Mouse (Mus musculus) sigmoid colon, adult 10 weeks (tissue): Measurements from ENCODE around the gene Zfp2. TPM values are rescaled to one million over a fixed set of nuclear protein-coding genes. Genes with fewer than 3 reads are reported as not detected.

ENCODE experiments used
- polyA plus RNA-seq: library from polyadenylated mRNA; stranded (reverse); fragments of 350-450 nt; fragmentation: Illumina TruSeq; extraction: RNeasy Lipid Tissue Mini Kit (QIAGEN cat#74804); gene quantifications from one replicate; pipeline ENCODE4 v1.2.3, GENCODE M21; 2014; ENCODE audit warnings: low read depth, low replicate concordance

Zfp2 gene
- 11.9 TPM for polyA plus RNA-seq

DNA sequence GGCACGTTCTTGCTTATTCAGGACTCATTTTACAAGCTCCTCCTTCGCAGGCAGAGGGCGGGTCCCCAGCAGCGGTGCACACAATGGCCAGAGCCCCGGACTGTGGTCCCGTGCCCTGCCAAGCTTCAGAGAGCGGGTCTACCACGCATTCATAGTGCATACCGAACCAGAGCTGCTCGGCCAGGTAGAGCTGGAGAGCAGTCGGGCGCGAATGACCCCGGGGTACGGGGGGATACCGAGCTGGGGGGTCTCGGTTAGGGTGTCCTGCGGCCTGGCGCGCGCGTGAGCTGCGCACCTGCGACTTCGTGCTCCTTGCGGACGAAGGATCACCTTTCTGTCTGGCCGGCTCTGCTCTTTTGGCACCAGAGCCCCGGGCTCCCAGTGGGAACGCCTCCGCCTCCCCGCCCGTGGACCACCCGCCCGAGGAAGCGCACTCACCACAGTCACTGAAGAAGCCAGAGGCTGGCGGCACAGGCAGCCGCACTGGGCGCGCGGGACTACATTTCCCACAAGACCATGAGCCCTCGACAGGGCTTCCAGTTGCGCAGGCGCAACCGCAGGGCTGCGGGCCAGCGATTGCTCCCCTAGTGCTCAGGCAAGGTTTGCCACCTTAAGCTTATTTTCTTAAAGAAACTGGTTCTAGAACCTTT, at the start of gene Zfp2:
Zfp2 (minus strand) TSS at position 495 of the 650 bp plus-strand sequence.

DNA sequence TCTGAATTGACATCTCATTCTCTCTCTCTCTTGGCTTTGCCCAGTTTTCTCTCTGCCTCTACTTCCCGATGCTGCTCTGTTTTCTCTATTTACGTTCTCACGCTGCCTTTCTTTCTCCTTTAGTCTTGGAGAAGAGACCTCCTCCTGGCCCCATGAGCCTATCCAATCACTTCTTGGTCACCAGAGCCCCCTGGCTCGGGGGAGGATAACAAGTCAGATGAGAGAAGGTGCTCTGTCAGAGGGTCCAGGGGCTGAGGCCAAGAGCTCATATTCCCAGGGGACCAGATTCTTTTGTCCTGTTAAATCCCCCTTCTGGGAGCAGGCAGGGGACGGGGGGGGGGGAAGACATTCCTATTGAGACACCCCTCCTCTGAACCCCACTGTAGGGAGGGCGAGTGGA, 37.7 kb upstream of the Zfp2 start, which contains the start of gene Prop1:
Prop1 (minus strand) TSS at position 101 of the 400 bp plus-strand sequence.

DNA sequence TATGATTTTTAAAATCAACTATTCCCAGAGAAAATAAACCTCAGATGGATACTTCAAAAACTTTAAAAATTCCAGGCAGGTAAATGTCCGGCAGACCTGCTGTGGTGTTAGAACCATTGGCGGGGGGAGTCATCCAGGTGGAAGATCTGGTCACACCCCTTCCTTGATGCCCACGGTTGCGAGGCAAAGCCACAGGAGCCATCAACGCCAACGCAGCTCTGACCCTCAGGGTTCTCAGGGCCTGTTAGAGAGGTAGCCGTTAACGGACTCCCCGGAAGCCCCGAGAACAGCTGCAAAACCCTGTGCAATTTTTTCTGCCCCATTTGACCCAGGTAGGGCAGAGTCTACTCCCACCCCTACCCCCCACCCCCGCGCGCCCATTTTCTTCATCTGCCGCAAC, 27.5 kb upstream of the Zfp2 start, which contains the start of gene 4933414I15Rik:
4933414I15Rik (minus strand) TSS at position 260 of the 400 bp plus-strand sequence.

DNA sequence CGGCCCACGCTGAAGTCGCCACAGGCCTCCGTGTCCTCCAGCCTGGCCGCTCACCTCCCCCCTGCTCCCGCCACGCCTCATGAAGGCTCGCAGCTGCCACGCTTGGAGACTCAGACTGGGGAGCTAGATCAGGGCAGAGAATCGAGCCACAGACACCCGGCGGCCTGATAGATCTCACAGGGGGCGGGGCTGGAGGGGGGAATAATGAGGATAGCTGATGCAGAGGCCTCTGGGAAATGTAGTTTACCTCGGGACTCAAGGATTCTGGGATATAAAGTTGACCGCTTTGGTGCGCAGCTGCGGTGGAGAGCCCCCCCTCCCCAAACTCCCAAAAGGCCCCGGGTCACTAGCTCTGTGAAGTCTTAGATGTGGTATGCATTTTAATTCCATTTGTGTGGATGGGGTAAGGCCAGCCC, 15.5 kb upstream of the Zfp2 start, which contains the start of gene Zfp354b:
Zfp354b (minus strand) TSS at position 183 of the 416 bp plus-strand sequence.

DNA sequence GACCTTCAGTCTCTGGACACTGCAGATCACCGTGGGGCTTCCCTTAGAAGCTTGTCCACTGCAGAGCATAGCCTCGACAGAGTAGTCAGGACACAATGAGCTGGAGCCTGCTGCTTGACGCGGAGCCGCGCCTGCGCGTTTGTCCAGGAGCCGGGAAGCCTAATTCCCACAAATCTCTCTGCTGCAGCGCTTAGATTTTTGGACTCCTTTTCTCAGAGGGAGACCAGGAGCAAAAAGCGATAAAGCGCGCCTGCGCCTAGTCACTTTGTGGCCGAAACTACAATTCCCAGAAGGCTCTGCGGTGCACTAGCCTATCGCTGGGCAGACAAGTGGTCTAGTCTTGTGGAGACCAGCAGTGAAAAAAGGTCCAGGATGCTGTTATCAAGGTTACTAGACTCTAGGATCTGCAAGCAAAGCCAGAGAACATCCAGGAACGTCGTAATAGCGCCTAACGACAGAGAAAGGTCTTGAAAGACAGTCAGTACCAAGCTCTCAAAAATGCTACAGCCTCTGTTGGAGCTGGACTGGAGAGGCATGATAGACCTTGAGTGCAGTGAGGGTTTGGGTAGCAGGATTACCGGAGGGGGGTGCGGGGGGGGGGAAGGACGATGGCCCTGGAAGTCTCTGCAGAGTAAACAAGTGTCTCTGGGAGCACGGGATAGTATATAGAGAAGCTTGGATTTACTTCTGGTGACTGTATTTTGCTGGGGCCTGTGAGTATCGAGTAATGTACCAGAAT, 28.4 kb downstream of the Zfp2 start, which contains the start of gene Zfp454:
Zfp454 (minus strand) TSS at position 262 of the 739 bp plus-strand sequence.

DNA sequence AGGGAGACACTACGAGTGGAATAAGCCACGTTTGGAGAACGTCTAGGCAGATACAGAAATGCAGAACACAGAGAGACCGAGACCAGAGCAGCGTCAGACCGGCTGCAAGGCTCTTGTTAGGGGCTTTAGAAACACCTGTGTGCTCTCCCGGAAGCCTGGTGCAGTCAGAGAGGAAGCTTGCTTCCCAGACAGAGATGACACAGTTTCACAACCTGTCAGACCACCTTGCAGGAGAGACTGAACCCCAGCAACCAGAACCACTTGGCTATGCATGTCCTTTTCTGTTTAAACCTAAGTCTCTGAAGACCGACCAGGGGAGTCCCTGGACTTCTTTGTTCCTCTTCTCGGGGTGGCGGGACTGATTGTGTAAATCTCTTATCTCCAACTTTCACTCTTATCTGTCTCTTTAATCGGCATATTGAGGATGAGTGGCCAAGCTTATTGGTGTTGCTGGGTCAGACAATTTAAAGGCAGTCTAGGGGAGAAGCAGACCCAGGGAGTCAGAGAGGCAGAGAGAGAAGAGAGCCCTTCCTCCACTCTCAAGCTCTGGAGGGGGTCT, 65.7 kb downstream of the Zfp2 start, which contains the start of gene Grm6:
Grm6 (plus strand) TSS at position 509 of the 559 bp plus-strand sequence.

Other genes starting within 250 kb of the Zfp2 start
- 6.9 TPM for gene Zfp354c, start 88.4 kb downstream of the Zfp2 start, polyA plus RNA-seq
- gene Zfp879, start 74.6 kb downstream of the Zfp2 start, polyA plus RNA-seq = 1.5 TPM
- gene Grm6, start 65.5 kb downstream of the Zfp2 start, polyA plus RNA-seq = not detected
- 1.5 TPM for gene Zfp454, start 28.5 kb downstream of the Zfp2 start, polyA plus RNA-seq
- gene Zfp354b, start 15.5 kb upstream of the Zfp2 start, polyA plus RNA-seq = 1.9 TPM
- not detected for gene 4933414I15Rik, start 27.6 kb upstream of the Zfp2 start, polyA plus RNA-seq
- not detected for gene Prop1, start 37.6 kb upstream of the Zfp2 start, polyA plus RNA-seq
- not detected for gene Olfr1378, start 50.4 kb upstream of the Zfp2 start, polyA plus RNA-seq
- gene Olfr1377, start 65.8 kb upstream of the Zfp2 start, polyA plus RNA-seq = not detected
- not detected for gene Olfr51, start 87.4 kb upstream of the Zfp2 start, polyA plus RNA-seq
- not detected for gene Olfr54, start 98.1 kb upstream of the Zfp2 start, polyA plus RNA-seq
- not detected for gene Olfr1375, start 131.9 kb upstream of the Zfp2 start, polyA plus RNA-seq
- 9.4 TPM for gene Zfp354a, start 143.1 kb upstream of the Zfp2 start, polyA plus RNA-seq